Mouse (Mus musculus) right cerebral cortex, adult 2 months (tissue): ENCODE measurements around the gene Tns1.

Experiments used
- DNase-seq, 2 experiments: peaks; one replicate each; pipeline ENCODE4 v3.0.0; 2021 to 2022; ENCODE audit warnings: low spot score in 2 of 2

The Tns1 gene

DNA sequence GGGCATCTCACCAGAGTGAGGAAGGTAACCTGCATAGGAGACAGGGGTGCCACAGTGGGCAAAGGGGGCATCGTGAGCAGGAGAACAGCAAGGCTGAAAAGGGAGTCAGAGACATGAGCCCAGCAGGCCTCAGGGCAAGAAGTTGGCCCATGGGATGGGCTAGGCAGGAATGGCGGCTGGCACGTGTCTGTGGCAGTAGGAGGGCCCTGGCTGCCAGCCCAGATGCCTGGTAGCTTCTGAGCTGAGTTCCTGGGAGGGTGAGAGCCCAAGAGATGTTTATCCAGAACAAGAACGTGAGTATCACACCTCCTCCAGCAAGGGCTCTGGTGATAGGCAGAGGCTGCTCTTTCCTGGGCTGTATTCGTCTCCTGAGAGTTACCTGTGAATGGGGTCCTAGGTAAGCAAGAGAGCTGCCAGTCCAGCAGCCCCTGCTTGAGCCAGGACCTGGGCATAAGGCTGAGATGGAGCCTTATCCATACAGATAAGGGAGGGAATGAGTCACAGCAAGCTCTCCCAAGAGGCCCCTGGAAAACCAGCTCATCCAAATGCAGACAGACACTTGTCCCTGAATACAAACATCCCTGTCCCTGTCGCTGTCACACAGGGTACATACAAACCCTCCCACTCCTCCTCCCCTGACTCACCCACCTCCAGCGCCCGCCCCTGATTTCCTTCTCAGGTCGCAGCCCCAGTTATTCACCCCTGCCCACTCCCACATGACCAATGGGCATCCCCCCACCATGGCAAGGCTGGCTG lies 2.2 kb downstream of the Tns1 start:
- DNase-seq: peak; percentile 60 to 64

DNA sequence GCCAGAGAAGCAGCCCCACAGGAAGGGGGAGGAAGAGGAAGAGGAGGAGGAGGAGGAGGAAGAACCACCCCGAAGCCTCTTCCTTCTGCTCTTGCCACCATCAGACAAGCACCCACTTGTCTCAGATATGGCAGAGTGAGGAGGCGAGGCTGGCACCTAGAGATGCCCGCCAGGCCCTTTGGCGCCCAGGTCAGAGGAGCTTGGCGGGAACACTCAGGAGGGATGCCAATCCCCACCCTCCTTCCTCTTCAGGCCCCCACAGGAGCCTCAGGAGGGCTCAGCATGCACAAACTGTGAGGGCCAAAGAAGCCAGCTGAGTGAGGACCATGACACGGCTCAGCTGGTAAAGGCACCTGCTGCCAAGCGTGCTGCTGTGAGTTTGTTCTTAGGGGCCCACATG lies 3.1 kb downstream of the Tns1 start:
- DNase-seq: no peak

DNA sequence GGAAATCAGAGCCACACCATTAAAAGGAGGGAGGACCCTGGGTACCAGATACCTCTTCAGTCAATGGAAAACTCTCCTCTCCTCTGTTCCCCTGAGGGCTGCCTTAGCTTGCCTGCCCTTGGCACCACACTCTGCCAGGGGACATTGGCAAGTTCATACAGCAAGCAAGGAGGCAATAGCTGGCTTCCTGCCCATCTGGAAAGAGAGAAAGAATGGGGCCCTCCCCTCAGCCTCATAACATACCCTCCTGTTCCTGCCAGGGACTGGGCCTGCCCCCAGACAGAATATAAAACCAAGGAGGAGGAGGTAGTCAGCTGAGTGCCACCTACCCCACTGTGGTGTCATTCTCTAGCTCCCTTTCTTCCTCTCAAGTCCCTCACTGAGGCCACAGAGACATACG lies 5.1 kb downstream of the Tns1 start:
- no peak for DNase-seq

DNA sequence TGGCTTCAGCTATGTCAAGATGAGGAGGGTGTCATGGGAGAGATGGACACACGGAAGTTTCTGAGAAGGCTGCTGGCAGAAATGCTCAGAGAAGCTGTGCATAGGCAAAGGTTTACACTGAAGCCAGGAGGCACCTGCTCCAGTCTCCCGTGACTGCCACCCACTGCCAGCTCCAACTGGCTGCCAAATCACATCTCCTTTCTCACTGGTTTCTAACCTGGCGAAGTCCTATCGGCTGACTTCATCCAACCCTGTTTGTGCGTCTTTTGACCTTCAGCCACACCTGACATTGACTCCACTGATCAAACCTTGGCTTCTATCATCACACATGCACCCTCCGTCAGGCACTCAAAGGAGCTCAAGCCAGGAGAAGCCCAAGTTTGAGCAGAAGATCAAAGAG lies 6.4 kb downstream of the Tns1 start:
- DNase-seq: no peak

DNA sequence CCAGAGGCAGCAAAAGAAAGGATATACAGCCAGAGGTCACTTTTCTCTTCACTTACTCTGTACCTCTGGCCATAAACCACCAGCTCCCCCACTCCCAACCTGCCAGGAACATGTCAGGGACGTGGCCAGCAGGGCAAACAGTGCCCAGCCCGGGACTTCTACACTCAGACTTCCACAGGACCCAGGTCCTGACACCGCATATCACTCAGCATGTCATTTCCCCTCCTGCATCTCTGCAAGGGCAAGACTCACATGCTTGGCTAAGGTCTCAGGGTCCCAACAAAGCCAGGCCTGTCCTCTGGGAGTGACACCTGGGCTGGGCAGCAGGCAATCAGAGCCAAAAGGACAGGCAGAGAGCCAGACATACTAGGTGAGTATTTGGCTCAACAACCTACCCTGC lies 11.2 kb downstream of the Tns1 start:
- DNase-seq: no peak

DNA sequence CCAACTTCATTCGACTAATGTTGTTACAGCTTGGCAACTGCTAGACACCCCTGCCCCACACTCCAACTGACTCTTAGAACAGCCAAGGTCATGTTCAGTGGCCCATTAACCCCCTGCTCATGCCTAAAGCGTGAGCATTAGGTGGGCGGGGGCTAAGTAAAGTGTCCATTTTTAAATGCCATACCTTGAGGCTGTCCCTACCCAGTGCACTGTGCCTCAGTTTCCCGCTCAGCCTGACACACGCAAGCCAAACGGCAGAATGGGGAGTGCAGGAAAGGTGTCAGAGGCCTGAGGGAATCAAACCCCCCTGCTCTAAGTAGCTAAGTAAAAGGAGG lies 12.6 kb downstream of the Tns1 start:
- DNase-seq: no peak

DNA sequence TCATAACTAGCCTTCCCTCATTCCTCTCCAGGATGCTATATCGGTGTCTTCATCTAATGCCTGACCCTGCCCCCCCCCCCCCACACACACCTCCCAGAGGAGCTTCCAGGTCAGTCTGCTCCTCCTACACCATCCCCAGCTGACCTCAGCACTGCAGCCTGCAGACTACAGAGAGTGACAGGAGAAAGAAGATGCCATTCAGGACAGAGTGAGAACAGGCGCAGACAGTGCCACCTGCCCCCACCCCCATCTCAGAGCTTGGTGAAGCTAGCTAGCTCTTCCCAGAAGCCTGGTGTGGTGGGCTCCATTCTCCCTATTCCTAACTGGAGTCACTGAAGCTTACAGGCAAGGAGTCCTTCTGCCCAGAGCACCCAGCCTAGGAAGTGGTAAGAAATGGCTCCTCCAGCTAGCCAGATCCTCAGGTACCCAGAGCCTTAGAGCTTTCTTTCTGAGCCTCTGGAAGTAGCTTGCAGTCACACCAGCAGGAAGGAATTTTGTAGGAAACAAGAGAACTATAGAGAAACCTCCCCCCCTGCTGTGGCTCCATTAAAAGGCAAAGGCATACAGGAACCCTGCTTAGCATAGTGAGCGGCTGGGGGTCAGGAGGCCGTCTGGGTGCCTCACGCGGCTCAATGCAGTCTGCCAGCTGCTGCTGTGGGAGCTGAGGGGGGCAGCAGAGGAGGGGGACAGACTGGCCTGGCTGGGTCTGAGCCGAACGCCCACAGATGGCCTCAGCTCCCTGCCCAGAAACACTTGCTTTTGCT lies 13.1 kb downstream of the Tns1 start:
- no peak for DNase-seq

DNA sequence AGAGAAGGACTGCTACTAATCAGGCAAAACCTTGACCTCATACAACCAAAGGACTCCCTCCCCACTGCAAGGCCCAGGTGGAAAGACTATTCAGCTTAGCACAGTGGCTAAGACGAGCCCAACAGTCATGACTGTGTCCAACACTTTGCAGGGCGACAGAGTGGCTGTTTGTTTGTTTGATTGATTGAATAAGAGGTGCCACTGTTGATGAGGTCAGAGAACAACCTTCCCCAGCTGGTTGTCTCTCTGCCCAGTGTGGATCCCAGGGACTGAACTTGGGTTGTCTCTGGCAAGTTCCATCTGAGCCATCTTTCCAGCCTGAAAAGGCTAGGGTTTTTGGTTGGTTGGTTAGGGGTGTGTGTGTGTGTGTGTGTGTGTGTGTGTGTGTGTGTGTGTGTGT lies 14.6 kb downstream of the Tns1 start:
- no peak for DNase-seq

DNA sequence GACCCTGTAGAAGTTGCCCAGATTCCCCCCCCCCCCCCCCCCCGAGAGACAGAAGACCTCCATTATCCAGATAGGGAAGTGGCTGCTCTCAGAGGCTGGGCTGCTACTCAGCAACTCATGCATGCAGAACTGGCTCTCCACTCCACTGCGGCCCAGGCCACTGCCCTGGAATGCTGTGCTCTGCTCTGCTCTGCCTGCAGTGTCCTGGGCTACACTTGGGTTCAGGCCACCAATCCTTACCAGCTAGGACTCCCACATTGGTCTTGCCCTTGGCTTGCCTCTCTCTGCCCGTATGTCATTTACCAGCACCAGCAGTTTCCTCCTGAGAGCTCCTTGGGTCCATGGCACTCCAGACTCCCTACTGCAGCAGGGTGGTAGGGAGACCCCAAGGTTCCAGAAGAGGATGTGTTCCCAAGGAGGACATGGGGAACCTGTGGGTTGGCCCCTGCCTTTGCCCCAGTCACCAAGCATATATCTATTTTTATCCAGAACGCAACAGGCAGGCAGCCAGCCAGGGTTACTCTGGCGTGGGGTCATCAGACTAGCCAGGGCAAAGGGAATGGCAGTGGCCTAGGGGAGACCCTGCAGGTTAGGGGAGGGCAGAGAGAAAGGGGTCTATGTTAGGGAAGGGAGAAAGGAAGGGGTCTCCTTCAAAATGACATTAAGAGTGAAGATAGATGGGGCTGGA lies 16.2 kb downstream of the Tns1 start:
- no peak for DNase-seq

DNA sequence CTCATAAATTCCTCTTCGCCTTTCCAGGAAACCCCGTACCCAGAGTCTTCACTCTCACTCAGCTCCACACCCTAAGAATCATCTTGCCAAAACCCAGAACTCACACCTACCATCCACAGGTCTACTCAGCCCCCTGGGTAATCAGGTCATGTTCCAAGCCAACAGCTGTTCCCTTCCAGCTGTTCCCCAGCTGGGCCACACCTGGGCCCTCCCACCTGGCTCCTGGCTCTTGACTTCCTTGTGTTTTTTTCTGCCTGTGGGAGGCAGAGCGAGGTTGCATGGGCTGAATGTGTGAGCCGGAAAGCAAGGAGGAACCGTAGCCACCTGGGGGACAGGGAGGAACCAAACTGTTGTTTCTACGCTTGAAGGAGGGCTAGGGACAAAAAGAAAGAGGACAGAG lies 18.0 kb downstream of the Tns1 start:
- DNase-seq: no peak

DNA sequence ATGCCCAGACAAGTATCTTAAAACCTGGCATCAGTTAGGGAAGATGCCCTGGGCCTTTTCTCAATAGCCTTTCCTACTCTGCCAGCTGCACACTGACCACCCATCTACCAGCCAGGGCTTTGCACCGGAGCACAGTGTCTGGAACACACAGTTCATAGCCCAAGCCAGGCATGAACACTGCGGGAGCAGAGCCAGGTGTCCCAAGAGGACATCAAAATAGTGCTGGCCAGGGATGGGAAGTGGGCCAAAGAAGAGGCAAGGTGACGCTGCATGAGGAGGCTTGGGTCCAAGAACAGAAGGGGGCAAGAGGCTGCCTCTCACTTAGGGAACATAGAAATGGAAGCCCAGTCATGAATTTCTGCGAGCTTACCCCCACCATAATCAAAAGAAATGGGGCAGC lies 18.6 kb downstream of the Tns1 start:
- no peak for DNase-seq

DNA sequence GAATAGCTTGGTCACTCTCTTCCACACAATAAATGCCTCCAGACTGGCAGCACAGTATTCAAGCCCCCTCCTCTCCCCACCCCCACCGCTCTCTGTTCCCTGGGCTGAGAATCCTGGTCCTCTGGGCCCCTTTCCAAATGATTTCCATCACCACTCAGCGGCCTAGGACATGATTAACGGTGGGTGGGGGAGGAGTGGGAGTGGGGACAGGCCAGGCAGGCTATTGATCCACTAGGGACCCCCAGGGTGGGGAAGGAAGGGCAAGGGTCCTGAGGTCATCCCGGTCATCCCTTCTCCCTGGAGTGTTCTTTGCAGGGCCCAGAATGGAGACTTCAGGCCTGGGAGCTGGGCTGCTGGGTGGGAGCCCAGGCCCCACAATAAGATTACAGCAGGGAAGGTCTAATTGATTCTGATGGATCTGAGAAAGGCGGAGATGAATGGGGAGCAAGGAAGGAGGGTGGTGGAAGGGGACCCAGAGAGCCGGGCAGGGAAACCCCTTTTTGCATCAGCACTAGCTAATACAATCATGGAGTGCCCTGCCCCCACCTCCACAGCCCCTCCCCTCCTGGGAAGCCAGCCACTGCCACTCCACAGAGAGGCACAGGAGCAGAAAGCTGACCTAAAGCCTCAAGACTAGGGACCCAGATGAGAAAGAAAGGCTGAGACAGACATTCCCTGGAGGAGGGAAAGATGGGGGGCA lies 20.4 kb downstream of the Tns1 start:
- DNase-seq: no peak

DNA sequence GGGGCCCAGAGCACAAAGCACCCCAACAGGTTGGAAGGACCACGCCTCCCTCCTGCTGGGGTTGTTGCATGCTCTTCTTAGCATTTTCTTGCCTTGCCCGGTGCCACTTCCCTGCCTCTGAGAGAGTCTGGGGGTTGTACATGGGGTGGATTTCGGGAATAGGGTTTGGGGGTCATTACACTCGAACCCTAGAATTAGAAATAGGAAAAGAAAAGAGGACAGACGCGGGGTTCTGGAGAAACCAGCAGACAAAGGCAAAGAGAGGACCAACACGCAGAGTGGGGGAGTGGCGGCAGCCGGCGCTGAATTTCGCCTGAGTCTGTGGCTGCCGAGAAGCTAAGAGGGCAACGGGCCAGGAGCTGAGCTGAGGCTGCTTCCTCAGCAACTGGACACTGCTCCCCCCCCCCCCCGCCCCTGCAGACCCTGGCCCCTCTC lies 25.2 kb downstream of the Tns1 start:
- DNase-seq: no peak

DNA sequence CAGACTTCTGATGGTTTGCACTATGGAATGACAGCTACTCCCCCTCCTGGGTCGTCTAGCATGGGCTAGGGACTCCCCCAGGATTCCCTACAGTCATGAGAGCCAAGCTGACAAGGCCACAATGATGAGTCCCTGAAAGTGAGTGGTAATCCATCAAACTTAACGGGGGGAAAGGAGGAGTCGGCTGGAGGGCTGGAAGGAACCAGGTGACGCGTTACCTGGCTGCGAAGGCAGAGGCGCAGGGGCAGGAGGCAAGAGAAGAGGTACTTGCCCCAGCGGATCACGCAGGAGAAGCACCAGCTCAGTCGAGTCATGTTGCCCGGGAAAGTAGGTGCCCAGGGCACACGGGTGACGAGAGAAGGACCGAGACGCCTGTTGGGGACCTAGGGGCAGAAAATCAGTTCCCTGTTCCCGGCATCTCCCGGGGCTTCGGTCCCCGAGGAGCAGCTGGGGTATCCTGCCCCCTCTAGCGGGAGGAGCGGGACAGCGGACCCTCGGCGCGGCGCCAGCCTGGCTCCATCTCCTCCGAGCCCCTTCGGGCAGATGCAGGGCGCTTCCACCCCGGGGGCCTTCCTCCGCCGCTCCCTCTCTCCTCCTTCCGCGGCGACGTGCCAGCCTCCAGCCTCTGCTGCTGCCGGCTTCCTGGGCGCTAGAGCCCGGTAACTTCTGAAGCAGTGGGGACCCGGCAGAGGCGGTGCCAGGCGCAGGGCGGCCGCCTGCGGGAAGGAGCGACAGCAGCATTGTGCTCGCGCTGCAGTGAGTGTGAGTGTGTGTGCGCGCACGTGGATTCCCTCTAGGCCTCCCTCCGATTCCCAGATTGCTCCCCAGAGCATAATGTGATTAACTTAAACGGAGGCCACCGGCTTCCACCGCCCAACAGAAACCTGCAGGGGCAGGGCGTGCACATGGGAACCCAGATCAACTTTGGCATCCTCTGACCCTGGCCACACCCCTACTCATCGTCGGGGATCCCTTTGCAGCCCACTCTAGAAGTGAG lies 25.9 kb downstream of the Tns1 start:
- DNase-seq: peak; percentile 37 to 40

DNA sequence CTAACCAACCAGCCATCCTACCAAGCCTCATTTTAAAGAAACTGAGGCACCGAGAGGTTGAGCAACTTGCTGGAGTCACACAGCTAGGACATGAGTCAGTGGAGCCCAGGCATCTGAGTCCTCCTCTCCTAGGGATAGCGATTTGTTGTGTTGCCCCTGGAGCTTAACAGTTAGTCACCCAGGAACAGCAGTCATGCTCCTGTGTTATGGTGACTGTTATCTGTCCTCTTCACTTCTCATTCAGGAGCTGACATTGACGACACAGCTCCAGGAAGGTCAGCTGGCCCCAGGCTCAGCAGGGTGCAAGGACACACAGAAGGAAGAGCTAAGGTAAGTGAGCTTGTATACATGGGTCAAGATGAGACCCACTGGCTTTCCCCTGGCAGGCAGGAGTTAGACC lies 28.5 kb downstream of the Tns1 start:
- no peak for DNase-seq

DNA sequence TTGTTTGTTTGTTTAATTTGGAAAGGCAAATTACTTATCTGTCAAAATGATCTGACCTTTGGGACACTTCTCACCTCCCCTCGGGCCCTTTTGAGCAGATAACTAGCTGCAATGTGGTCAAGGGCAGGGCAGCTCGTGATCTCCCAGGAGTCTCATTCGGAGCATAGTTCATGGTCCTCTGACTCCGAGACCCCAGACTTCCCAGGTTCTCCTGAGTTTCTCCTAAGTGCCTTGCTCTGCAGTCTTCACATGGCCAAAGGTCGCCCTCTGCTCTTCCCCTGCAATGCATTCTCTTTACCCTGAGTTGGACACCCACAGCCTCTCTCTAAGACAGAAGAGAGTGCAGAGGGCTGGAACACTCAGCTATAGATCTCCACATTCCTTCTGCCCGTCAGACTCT lies 29.0 kb downstream of the Tns1 start:
- no peak for DNase-seq

DNA sequence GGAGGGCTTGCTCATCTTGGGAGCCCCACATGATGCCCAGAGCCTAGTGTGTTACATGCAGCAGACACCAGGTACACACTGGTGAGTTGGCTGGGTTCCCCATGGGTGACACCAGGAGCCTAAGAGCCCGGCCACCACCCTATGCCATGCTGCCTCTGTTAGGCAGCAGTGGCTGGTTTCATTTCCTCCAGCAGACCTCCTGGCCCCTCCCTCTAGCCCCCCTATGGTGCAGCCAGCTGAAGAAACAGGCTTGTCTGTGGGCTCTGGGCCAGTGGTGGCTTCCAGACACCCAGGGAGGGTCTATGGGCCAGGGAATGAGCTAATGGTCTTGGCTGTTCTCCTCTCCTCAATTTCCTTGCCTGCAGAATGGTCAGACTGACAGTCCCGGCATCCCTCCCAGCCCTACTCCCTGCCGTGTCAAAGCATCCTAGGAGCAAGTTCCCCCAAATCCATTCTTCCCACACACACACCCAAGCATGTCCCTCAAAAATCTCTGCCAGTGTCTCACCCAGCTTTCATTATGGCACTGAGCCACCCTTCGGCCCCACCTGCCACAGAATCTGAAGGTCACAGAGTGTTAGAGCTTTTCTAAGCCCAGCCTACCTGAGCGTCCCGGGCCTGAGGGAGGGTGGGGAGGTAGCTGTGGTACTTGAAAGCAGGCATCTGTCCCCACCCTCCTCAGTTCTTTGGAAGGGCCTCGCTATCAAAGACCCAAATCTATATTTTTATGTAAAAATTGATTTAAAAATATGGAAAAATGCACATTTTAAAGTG lies 29.6 kb downstream of the Tns1 start:
- peak in 1 of 2 experiments; percentile 11 for DNase-seq

DNA sequence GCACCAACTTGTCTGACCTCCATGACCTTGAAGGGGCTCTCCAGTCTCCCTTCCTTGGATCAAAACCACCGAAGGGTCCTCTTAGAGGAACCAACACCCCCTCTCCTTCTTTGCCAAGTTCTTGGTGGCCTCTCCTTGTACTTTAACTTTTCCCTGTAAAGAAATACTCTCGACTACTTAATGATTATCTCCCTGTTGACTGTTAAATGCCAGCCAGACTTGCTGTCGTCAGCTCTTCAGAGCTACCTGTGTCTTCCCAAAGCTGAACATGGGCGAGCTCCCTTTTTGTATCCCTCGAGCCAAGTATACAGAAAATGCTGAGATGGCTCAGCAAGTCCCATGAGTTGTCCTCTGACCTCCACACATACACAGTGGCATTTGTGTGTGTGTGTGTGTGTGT lies 30.8 kb downstream of the Tns1 start:
- no peak for DNase-seq

DNA sequence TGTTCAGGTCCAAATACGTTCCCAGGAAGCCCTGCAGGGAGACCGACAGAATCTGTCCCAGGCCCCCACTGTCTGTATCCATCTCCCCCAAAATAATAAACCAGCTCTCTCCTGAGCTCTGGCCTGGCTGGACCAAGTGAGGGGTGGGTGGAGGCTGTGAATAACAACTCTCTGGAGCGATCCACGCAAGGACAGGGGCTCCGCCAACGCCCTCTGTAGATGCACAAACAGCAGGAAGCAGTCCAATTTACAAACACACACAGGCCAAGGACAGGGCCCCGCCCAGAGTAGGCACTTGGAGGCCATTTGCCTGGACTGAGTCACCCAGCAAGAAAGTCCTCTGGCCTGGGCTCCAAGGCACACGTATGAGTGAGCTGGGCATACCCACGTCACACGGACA lies 32.0 kb downstream of the Tns1 start:
- DNase-seq: no peak

DNA sequence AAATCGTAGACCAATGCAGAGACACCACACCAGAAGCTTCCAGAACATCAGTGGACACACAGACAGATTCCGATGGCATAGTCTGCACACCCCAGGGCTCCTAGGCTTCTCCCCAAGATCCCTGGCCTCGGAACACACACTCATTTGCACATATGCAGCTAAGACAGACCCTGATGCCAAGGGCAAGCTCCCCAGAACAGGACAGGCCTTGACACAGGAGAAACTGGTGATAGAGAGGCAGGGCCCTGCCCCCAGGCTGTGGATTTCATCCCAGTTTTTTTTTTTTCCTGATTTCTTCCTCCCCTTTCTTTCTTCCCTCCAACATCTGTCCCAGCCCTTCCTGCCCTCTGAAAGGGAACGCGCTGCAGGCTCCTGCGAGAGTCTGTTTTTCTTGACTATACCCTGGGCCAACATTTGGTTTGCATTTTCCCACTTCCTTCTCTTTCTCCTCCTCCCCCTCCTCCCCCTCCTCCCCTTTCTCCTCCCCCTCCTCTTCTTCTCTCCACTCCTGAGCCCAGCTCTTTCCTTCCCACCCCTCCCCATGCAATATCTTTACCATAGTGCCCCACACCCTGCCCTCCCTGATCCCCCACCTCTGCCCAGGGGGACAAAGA lies 32.5 kb downstream of the Tns1 start:
- DNase-seq: no peak
